Mouse (Mus musculus) liver, postnatal 0 days (tissue): ENCODE data around the gene Fam185a.

Experiments
- CTCF ChIP-seq: sonication (generic); IDR thresholded peaks from 2 replicates; pipeline ENCODE4 v1.5.1; 2016; ENCODE audit warnings: antibody characterized with exemption, low read depth
- EP300 ChIP-seq: IDR thresholded peaks from 2 replicates; pipeline ENCODE4 v1.6.1; 2016; ENCODE audit warnings: antibody characterized with exemption, low read depth, mild to moderate bottlenecking

- TF ChIP-seq CTCF (no peak), EP300 (no peak)
Observed at GRCm38 (mm10) chr5:21391616-21392384, 33.0 kb upstream of the Fam185a start.
